Mouse (Mus musculus): ENCODE data around the gene Ffar1. TPM values are rescaled to one million over a fixed set of nuclear protein-coding genes. Genes with fewer than 3 reads are reported as not detected.
A peak's percentile ranks its signal among the peaks of the same experiment; 100 is the strongest.

Gene Ffar1
- polyA plus RNA-seq, 1 experiment = 4.9 TPM

GRCm38 (mm10) chr7:30873083-30873482, 11.7 kb upstream of the Ffar1 start:
- TF ChIP-seq POLR2A (IDR thresholded peaks at IDR 0.05; ENCODE audit: borderline replicate concordance, control insufficient read depth, low read depth, low read length) (no peak), CTCF (IDR thresholded peaks at IDR 0.05; ENCODE audit: control insufficient read depth, insufficient read depth, low read length) (peak; percentile 83)
- H3K27ac ChIP-seq (ENCODE audit: control insufficient read depth, insufficient read depth, low read depth, low read length, poor library complexity) = no peak overlapping the region
- no peak overlapping the region for H3K4me3 ChIP-seq (replicated peaks; ENCODE audit: control insufficient read depth, low read depth, low read length)
- WGBS = 15% methylated on average over 15 of the region's 15 CpGs
- H3K4me1 ChIP-seq (ENCODE audit: control insufficient read depth, insufficient read depth, low read length) = peaks cover 1% of the 10 kb centered on the region

- no peak for TF ChIP-seq CTCF (IDR thresholded peaks at IDR 0.05; ENCODE audit: control insufficient read depth, insufficient read depth, low read length)
- no peak for TF ChIP-seq POLR2A (IDR thresholded peaks at IDR 0.05; ENCODE audit: borderline replicate concordance, control insufficient read depth, low read depth, low read length)
- Histone ChIP-seq H3K4me3 (replicated peaks; ENCODE audit: control insufficient read depth, low read depth, low read length) (no peak overlapping the region), H3K27ac (ENCODE audit: control insufficient read depth, insufficient read depth, low read depth, low read length, poor library complexity) (peak overlapping the region; percentile 68), H3K4me1 (ENCODE audit: control insufficient read depth, insufficient read depth, low read length) (no peaks in the 10 kb centered on the region; the same call in 1 of the 2 replicates)
- 53% methylated on average over 8 of the region's 8 CpGs for WGBS
Observed at GRCm38 (mm10) chr7:30863386-30863785, 2.0 kb upstream of the Ffar1 start.

- H3K27ac ChIP-seq (ENCODE audit: control insufficient read depth, insufficient read depth, low read depth, low read length, poor library complexity) = no peak overlapping the region
- peak overlapping the region; percentile 37 for H3K4me3 ChIP-seq (replicated peaks; ENCODE audit: control insufficient read depth, low read depth, low read length)
- WGBS = 6% methylated on average over 16 of the region's 16 CpGs
- no peaks in the 10 kb centered on the region; the same call in 1 of the 2 replicates for H3K4me1 ChIP-seq (ENCODE audit: control insufficient read depth, insufficient read depth, low read length)
- TF ChIP-seq CTCF (IDR thresholded peaks at IDR 0.05; ENCODE audit: control insufficient read depth, insufficient read depth, low read length) (peak; percentile 78), POLR2A (IDR thresholded peaks at IDR 0.05; ENCODE audit: borderline replicate concordance, control insufficient read depth, low read depth, low read length) (no peak)
Observed at GRCm38 (mm10) chr7:30859635-30860402, 1.5 kb downstream of the Ffar1 start.

GRCm38 (mm10) chr7:30859290-30859634, 2.1 kb downstream of the Ffar1 start:
- Histone ChIP-seq H3K4me1 (ENCODE audit: control insufficient read depth, insufficient read depth, low read length) (no peaks in the 10 kb centered on the region; the same call in 1 of the 2 replicates), H3K27ac (ENCODE audit: control insufficient read depth, insufficient read depth, low read depth, low read length, poor library complexity) (no peak overlapping the region), H3K4me3 (replicated peaks; ENCODE audit: control insufficient read depth, low read depth, low read length) (no peak overlapping the region)
- TF ChIP-seq POLR2A (IDR thresholded peaks at IDR 0.05; ENCODE audit: borderline replicate concordance, control insufficient read depth, low read depth, low read length) (no peak), CTCF (IDR thresholded peaks at IDR 0.05; ENCODE audit: control insufficient read depth, insufficient read depth, low read length) (peak; percentile 98)

- H3K27ac ChIP-seq (ENCODE audit: control insufficient read depth, insufficient read depth, low read depth, low read length, poor library complexity) = no peak overlapping the region
- WGBS = 41% methylated on average over 1 of the region's 1 CpGs
Observed at GRCm38 (mm10) chr7:30857746-30858145, 3.6 kb downstream of the Ffar1 start.

GRCm38 (mm10) chr7:30856078-30856477, 5.3 kb downstream of the Ffar1 start, which contains the start of gene Ffar3:
TSS of gene Ffar3 (minus strand) at chr7:30856178.
- no peak for TF ChIP-seq CTCF (IDR thresholded peaks at IDR 0.05; ENCODE audit: control insufficient read depth, insufficient read depth, low read length)
- TF ChIP-seq POLR2A (IDR thresholded peaks at IDR 0.05; ENCODE audit: borderline replicate concordance, control insufficient read depth, low read depth, low read length) = no peak
- no peaks in the 10 kb centered on the region; the same call in 1 of the 2 replicates for H3K4me1 ChIP-seq (ENCODE audit: control insufficient read depth, insufficient read depth, low read length)
- H3K4me3 ChIP-seq (replicated peaks; ENCODE audit: control insufficient read depth, low read depth, low read length) = no peak within 1 kb of the TSS
- WGBS = 70% methylated on average over 6 of the region's 6 CpGs
- H3K27ac ChIP-seq (ENCODE audit: control insufficient read depth, insufficient read depth, low read depth, low read length, poor library complexity) = no peak within 1 kb of the TSS

More at GRCm38 (mm10) chr7:30857746-30858145, 3.6 kb downstream of the Ffar1 start:
- no peak overlapping the region for H3K4me3 ChIP-seq (replicated peaks; ENCODE audit: control insufficient read depth, low read depth, low read length)
- no peaks in the 10 kb centered on the region; the same call in 1 of the 2 replicates for H3K4me1 ChIP-seq (ENCODE audit: control insufficient read depth, insufficient read depth, low read length)
- TF ChIP-seq CTCF (IDR thresholded peaks at IDR 0.05; ENCODE audit: control insufficient read depth, insufficient read depth, low read length) = no peak
- TF ChIP-seq POLR2A (IDR thresholded peaks at IDR 0.05; ENCODE audit: borderline replicate concordance, control insufficient read depth, low read depth, low read length) = no peak

GRCm38 (mm10) chr7:30851421-30851820, 9.9 kb downstream of the Ffar1 start:
- H3K4me1 ChIP-seq (ENCODE audit: control insufficient read depth, insufficient read depth, low read length) = no peaks in the 10 kb centered on the region; the same call in 1 of the 2 replicates
- TF ChIP-seq CTCF (IDR thresholded peaks at IDR 0.05; ENCODE audit: control insufficient read depth, insufficient read depth, low read length) (no peak), POLR2A (IDR thresholded peaks at IDR 0.05; ENCODE audit: borderline replicate concordance, control insufficient read depth, low read depth, low read length) (no peak)
- WGBS = 87% methylated on average over 1 of the region's 1 CpGs
- H3K4me3 ChIP-seq (replicated peaks; ENCODE audit: control insufficient read depth, low read depth, low read length) = no peak overlapping the region
- no peak overlapping the region for H3K27ac ChIP-seq (ENCODE audit: control insufficient read depth, insufficient read depth, low read depth, low read length, poor library complexity)

GRCm38 (mm10) chr7:30847934-30848333, 13.4 kb downstream of the Ffar1 start:
- no peak for TF ChIP-seq CTCF (IDR thresholded peaks at IDR 0.05; ENCODE audit: control insufficient read depth, insufficient read depth, low read length)
- no peak for TF ChIP-seq POLR2A (IDR thresholded peaks at IDR 0.05; ENCODE audit: borderline replicate concordance, control insufficient read depth, low read depth, low read length)
- 82% methylated on average over 6 of the region's 6 CpGs for WGBS

More at GRCm38 (mm10) chr7:30847934-30848333, 13.4 kb downstream of the Ffar1 start:
- H3K27ac ChIP-seq (ENCODE audit: control insufficient read depth, insufficient read depth, low read depth, low read length, poor library complexity) = no peak overlapping the region
- no peak overlapping the region for H3K4me3 ChIP-seq (replicated peaks; ENCODE audit: control insufficient read depth, low read depth, low read length)
- H3K4me1 ChIP-seq (ENCODE audit: control insufficient read depth, insufficient read depth, low read length) = peaks cover under 1% of the 10 kb centered on the region; the same call in 1 of the 2 replicates
